Mouse (Mus musculus) megakaryocyte, embryonic 14.5 days (primary cell): ENCODE data around the gene Cdc45.

Source experiments
- FLI1 ChIP-seq: IDR thresholded peaks from 2 replicates; pipeline ENCODE4 v1.6.1; 2012; ENCODE audit warnings: low read length, inconsistent platforms, mixed read lengths
- GATA1 ChIP-seq: IDR thresholded peaks from 3 replicates; pipeline ENCODE4 v1.6.1; 2012; ENCODE audit warnings: mixed read lengths, low read length, inconsistent platforms, borderline replicate concordance

- no peak for TF ChIP-seq GATA1
- no peak for TF ChIP-seq FLI1
Measured at GRCm38 (mm10) chr16:18846301-18846820, 34.6 kb upstream of the Cdc45 start.
